Mouse (Mus musculus): Measurements from ENCODE around the gene Slc47a2. TPM values are rescaled to one million over a fixed set of nuclear protein-coding genes. Genes with fewer than 3 reads are reported as not detected.

The Slc47a2 gene
- total and polyA plus RNA-seq, 2 experiments from 2014 or later = 0.25 to 0.60 TPM

- DNase-seq (ENCODE audit: low spot score) (no peak), ATAC-seq (ENCODE audit: low FRiP score) (no peak)
- TF ChIP-seq CTCF (IDR thresholded peaks at IDR 0.05) = peak; percentile 36
- 77% methylated on average over 10 of the region's 10 CpGs for WGBS
- no peaks in the 10 kb centered on the region for H3K9me3 ChIP-seq (ENCODE audit: low read length)
- peaks cover 6% of the 10 kb centered on the region for H3K27me3 ChIP-seq (ENCODE audit: insufficient read depth, low read length)
- peaks cover 2% of the 10 kb centered on the region; the same call in 1 of the 2 replicates for H3K4me1 ChIP-seq (ENCODE audit: insufficient read depth, low read length)
- no peak overlapping the region for H3K27ac ChIP-seq (ENCODE audit: low read depth, low read length)
- H3K4me2 ChIP-seq (ENCODE audit: low read depth, low read length, poor library complexity, severe bottlenecking) = no peak overlapping the region
- H3K9ac ChIP-seq (replicated peaks; ENCODE audit: low read length, poor library complexity, severe bottlenecking) = no peak overlapping the region
- H3K4me3 ChIP-seq (ENCODE audit: low read depth, low read length) = no peak overlapping the region
- H3K36me3 ChIP-seq (ENCODE audit: insufficient read depth, low read length) = no peaks in the 10 kb centered on the region
Measured at GRCm38 (mm10) chr11:61337586-61337985, 5.1 kb downstream of the Slc47a2 start.

GRCm38 (mm10) chr11:61320904-61321687 is 21.6 kb downstream of the Slc47a2 start:
- no peaks in the 10 kb centered on the region for H3K27me3 ChIP-seq (ENCODE audit: insufficient read depth, low read length)
- no peaks in the 10 kb centered on the region for H3K36me3 ChIP-seq (ENCODE audit: insufficient read depth, low read length)
- DNase-seq (ENCODE audit: low spot score) = no peak
- no peak overlapping the region for H3K27ac ChIP-seq (ENCODE audit: low read depth, low read length)
- no peak for ATAC-seq (ENCODE audit: low FRiP score)
- H3K4me3 ChIP-seq (ENCODE audit: low read depth, low read length) = no peak overlapping the region
- H3K9me3 ChIP-seq (ENCODE audit: low read length) = no peaks in the 10 kb centered on the region
- H3K4me2 ChIP-seq (ENCODE audit: low read depth, low read length, poor library complexity, severe bottlenecking) = no peak overlapping the region
- H3K4me1 ChIP-seq (ENCODE audit: insufficient read depth, low read length) = no peaks in the 10 kb centered on the region
- WGBS = 60% methylated on average over 10 of the region's 10 CpGs
- no peak overlapping the region for H3K9ac ChIP-seq (replicated peaks; ENCODE audit: low read length, poor library complexity, severe bottlenecking)
- no peak for TF ChIP-seq CTCF (IDR thresholded peaks at IDR 0.05)

- 73% methylated on average over 3 of the region's 3 CpGs for WGBS
- H3K27me3 ChIP-seq (ENCODE audit: insufficient read depth, low read length) = no peaks in the 10 kb centered on the region
- no peak for ATAC-seq (ENCODE audit: low FRiP score)
Measured at GRCm38 (mm10) chr11:61319923-61320567, 22.6 kb downstream of the Slc47a2 start.

GRCm38 (mm10) chr11:61319233-61319922 is 23.3 kb downstream of the Slc47a2 start:
- Histone ChIP-seq H3K9me3 (ENCODE audit: low read length) (no peaks in the 10 kb centered on the region), H3K4me2 (ENCODE audit: low read depth, low read length, poor library complexity, severe bottlenecking) (no peak overlapping the region), H3K4me3 (ENCODE audit: low read depth, low read length) (no peak overlapping the region), H3K27ac (ENCODE audit: low read depth, low read length) (no peak overlapping the region), H3K9ac (replicated peaks; ENCODE audit: low read length, poor library complexity, severe bottlenecking) (no peak overlapping the region), H3K36me3 (ENCODE audit: insufficient read depth, low read length) (no peaks in the 10 kb centered on the region), H3K27me3 (ENCODE audit: insufficient read depth, low read length) (no peaks in the 10 kb centered on the region), H3K4me1 (ENCODE audit: insufficient read depth, low read length) (no peaks in the 10 kb centered on the region)
- no peak for TF ChIP-seq CTCF (IDR thresholded peaks at IDR 0.05)
- WGBS = 64% methylated on average over 12 of the region's 12 CpGs
- DNase-seq (ENCODE audit: low spot score) (no peak), ATAC-seq (ENCODE audit: low FRiP score) (no peak)

More at GRCm38 (mm10) chr11:61319923-61320567, 22.6 kb downstream of the Slc47a2 start:
- no peaks in the 10 kb centered on the region for H3K4me1 ChIP-seq (ENCODE audit: insufficient read depth, low read length)
- no peak overlapping the region for H3K27ac ChIP-seq (ENCODE audit: low read depth, low read length)
- no peaks in the 10 kb centered on the region for H3K9me3 ChIP-seq (ENCODE audit: low read length)
- TF ChIP-seq CTCF (IDR thresholded peaks at IDR 0.05) = no peak
- H3K36me3 ChIP-seq (ENCODE audit: insufficient read depth, low read length) = no peaks in the 10 kb centered on the region
- H3K9ac ChIP-seq (replicated peaks; ENCODE audit: low read length, poor library complexity, severe bottlenecking) = no peak overlapping the region
- no peak overlapping the region for H3K4me2 ChIP-seq (ENCODE audit: low read depth, low read length, poor library complexity, severe bottlenecking)
- no peak overlapping the region for H3K4me3 ChIP-seq (ENCODE audit: low read depth, low read length)
- DNase-seq (ENCODE audit: low spot score) = no peak

GRCm38 (mm10) chr11:61316864-61317263 is 25.8 kb downstream of the Slc47a2 start:
- Histone ChIP-seq H3K27me3 (ENCODE audit: insufficient read depth, low read length) (no peaks in the 10 kb centered on the region), H3K4me3 (ENCODE audit: low read depth, low read length) (no peak overlapping the region), H3K36me3 (ENCODE audit: insufficient read depth, low read length) (no peaks in the 10 kb centered on the region), H3K9me3 (ENCODE audit: low read length) (no peaks in the 10 kb centered on the region), H3K9ac (replicated peaks; ENCODE audit: low read length, poor library complexity, severe bottlenecking) (no peak overlapping the region), H3K4me2 (ENCODE audit: low read depth, low read length, poor library complexity, severe bottlenecking) (no peak overlapping the region), H3K4me1 (ENCODE audit: insufficient read depth, low read length) (no peaks in the 10 kb centered on the region), H3K27ac (ENCODE audit: low read depth, low read length) (no peak overlapping the region)
- TF ChIP-seq CTCF (IDR thresholded peaks at IDR 0.05) = no peak
- DNase-seq (ENCODE audit: low spot score) = no peak
- ATAC-seq (ENCODE audit: low FRiP score) = no peak
- 78% methylated on average over 2 of the region's 2 CpGs for WGBS
